Mouse (Mus musculus): ENCODE results near the gene Elfn2. TPM values are rescaled to one million over a fixed set of nuclear protein-coding genes. Genes with fewer than 3 reads are reported as not detected.

Gene Elfn2
- polyA plus RNA-seq, 1 experiment: 0.01 TPM

- peaks cover 62% of the 10 kb centered on the region for H3K27me3 ChIP-seq (ENCODE audit: control insufficient read depth)
- no peak overlapping the region for H3K4me3 ChIP-seq (replicated peaks)
- no peaks in the 10 kb centered on the region for H3K9me3 ChIP-seq (ENCODE audit: control insufficient read depth, low read length)
- H3K36me3 ChIP-seq (ENCODE audit: control insufficient read depth): no peaks in the 10 kb centered on the region
- no peaks in the 10 kb centered on the region for H3K4me1 ChIP-seq (ENCODE audit: control insufficient read depth)
- TF ChIP-seq TAL1 (IDR thresholded peaks at IDR 0.05; ENCODE audit: low read length): no peak
- TF ChIP-seq GATA1 (IDR thresholded peaks at IDR 0.05; ENCODE audit: low read length): no peak
Observed at GRCm38 (mm10) chr15:78712335-78713258, 6.0 kb downstream of the Elfn2 start.

GRCm38 (mm10) chr15:78711935-78712334, 6.6 kb downstream of the Elfn2 start:
- Histone ChIP-seq H3K9me3 (ENCODE audit: control insufficient read depth, low read length) (no peaks in the 10 kb centered on the region), H3K4me3 (replicated peaks) (no peak overlapping the region), H3K4me1 (ENCODE audit: control insufficient read depth) (no peaks in the 10 kb centered on the region), H3K27me3 (ENCODE audit: control insufficient read depth) (peaks cover 55% of the 10 kb centered on the region), H3K36me3 (ENCODE audit: control insufficient read depth) (no peaks in the 10 kb centered on the region)
- TF ChIP-seq GATA1 (IDR thresholded peaks at IDR 0.05; ENCODE audit: low read length): no peak
- no peak for TF ChIP-seq TAL1 (IDR thresholded peaks at IDR 0.05; ENCODE audit: low read length)

GRCm38 (mm10) chr15:78710634-78711033, 7.9 kb downstream of the Elfn2 start:
- TF ChIP-seq TAL1 (IDR thresholded peaks at IDR 0.05; ENCODE audit: low read length): no peak
- TF ChIP-seq GATA1 (IDR thresholded peaks at IDR 0.05; ENCODE audit: low read length): no peak
- Histone ChIP-seq H3K36me3 (ENCODE audit: control insufficient read depth) (no peaks in the 10 kb centered on the region), H3K27me3 (ENCODE audit: control insufficient read depth) (peaks cover 45% of the 10 kb centered on the region)

GRCm38 (mm10) chr15:78709767-78710166, 8.8 kb downstream of the Elfn2 start:
- Histone ChIP-seq H3K4me3 (replicated peaks) (no peak overlapping the region), H3K27me3 (ENCODE audit: control insufficient read depth) (peaks cover 37% of the 10 kb centered on the region), H3K4me1 (ENCODE audit: control insufficient read depth) (no peaks in the 10 kb centered on the region), H3K36me3 (ENCODE audit: control insufficient read depth) (no peaks in the 10 kb centered on the region), H3K9me3 (ENCODE audit: control insufficient read depth, low read length) (no peaks in the 10 kb centered on the region)
- TF ChIP-seq TAL1 (IDR thresholded peaks at IDR 0.05; ENCODE audit: low read length) (no peak), GATA1 (IDR thresholded peaks at IDR 0.05; ENCODE audit: low read length) (no peak)

More at GRCm38 (mm10) chr15:78710634-78711033, 7.9 kb downstream of the Elfn2 start:
- Histone ChIP-seq H3K4me3 (replicated peaks) (no peak overlapping the region), H3K4me1 (ENCODE audit: control insufficient read depth) (no peaks in the 10 kb centered on the region), H3K9me3 (ENCODE audit: control insufficient read depth, low read length) (no peaks in the 10 kb centered on the region)

- no peak for TF ChIP-seq TAL1 (IDR thresholded peaks at IDR 0.05; ENCODE audit: low read length)
- no peak for TF ChIP-seq GATA1 (IDR thresholded peaks at IDR 0.05; ENCODE audit: low read length)
- H3K36me3 ChIP-seq (ENCODE audit: control insufficient read depth): no peaks in the 10 kb centered on the region
- H3K27me3 ChIP-seq (ENCODE audit: control insufficient read depth): peaks cover 6% of the 10 kb centered on the region
- no peaks in the 10 kb centered on the region for H3K9me3 ChIP-seq (ENCODE audit: control insufficient read depth, low read length)
- H3K4me1 ChIP-seq (ENCODE audit: control insufficient read depth): no peaks in the 10 kb centered on the region
- H3K4me3 ChIP-seq (replicated peaks): no peak overlapping the region
Observed at GRCm38 (mm10) chr15:78706630-78707029, 11.9 kb downstream of the Elfn2 start.

GRCm38 (mm10) chr15:78704824-78705223, 13.7 kb downstream of the Elfn2 start:
- TF ChIP-seq TAL1 (IDR thresholded peaks at IDR 0.05; ENCODE audit: low read length): no peak
- TF ChIP-seq GATA1 (IDR thresholded peaks at IDR 0.05; ENCODE audit: low read length): no peak
- H3K4me1 ChIP-seq (ENCODE audit: control insufficient read depth): no peaks in the 10 kb centered on the region
- H3K27me3 ChIP-seq (ENCODE audit: control insufficient read depth): 0 out of 2 replicates have a peak, but pooled peaks cover 1% of the 10 kb centered on the region
- H3K9me3 ChIP-seq (ENCODE audit: control insufficient read depth, low read length): no peaks in the 10 kb centered on the region
- no peak overlapping the region for H3K4me3 ChIP-seq (replicated peaks)
- no peaks in the 10 kb centered on the region for H3K36me3 ChIP-seq (ENCODE audit: control insufficient read depth)

- no peaks in the 10 kb centered on the region for H3K9me3 ChIP-seq (ENCODE audit: control insufficient read depth, low read length)
- TF ChIP-seq GATA1 (IDR thresholded peaks at IDR 0.05; ENCODE audit: low read length) (no peak), TAL1 (IDR thresholded peaks at IDR 0.05; ENCODE audit: low read length) (no peak)
- H3K36me3 ChIP-seq (ENCODE audit: control insufficient read depth): no peaks in the 10 kb centered on the region
- no peak overlapping the region for H3K4me3 ChIP-seq (replicated peaks)
- no peaks in the 10 kb centered on the region for H3K27me3 ChIP-seq (ENCODE audit: control insufficient read depth)
- H3K4me1 ChIP-seq (ENCODE audit: control insufficient read depth): no peaks in the 10 kb centered on the region
Observed at GRCm38 (mm10) chr15:78704007-78704406, 14.6 kb downstream of the Elfn2 start.

GRCm38 (mm10) chr15:78700420-78700819, 18.2 kb downstream of the Elfn2 start:
- no peaks in the 10 kb centered on the region for H3K36me3 ChIP-seq (ENCODE audit: control insufficient read depth)
- H3K9me3 ChIP-seq (ENCODE audit: control insufficient read depth, low read length): no peaks in the 10 kb centered on the region
- no peak overlapping the region for H3K4me3 ChIP-seq (replicated peaks)
- no peaks in the 10 kb centered on the region for H3K4me1 ChIP-seq (ENCODE audit: control insufficient read depth)
- H3K27me3 ChIP-seq (ENCODE audit: control insufficient read depth): no peaks in the 10 kb centered on the region
- no peak for TF ChIP-seq GATA1 (IDR thresholded peaks at IDR 0.05; ENCODE audit: low read length)
- no peak for TF ChIP-seq TAL1 (IDR thresholded peaks at IDR 0.05; ENCODE audit: low read length)

- Histone ChIP-seq H3K27me3 (ENCODE audit: control insufficient read depth) (no peaks in the 10 kb centered on the region), H3K9me3 (ENCODE audit: control insufficient read depth, low read length) (no peaks in the 10 kb centered on the region), H3K36me3 (ENCODE audit: control insufficient read depth) (no peaks in the 10 kb centered on the region), H3K4me3 (replicated peaks) (no peak overlapping the region), H3K4me1 (ENCODE audit: control insufficient read depth) (no peaks in the 10 kb centered on the region)
- TF ChIP-seq TAL1 (IDR thresholded peaks at IDR 0.05; ENCODE audit: low read length) (no peak), GATA1 (IDR thresholded peaks at IDR 0.05; ENCODE audit: low read length) (no peak)
Observed at GRCm38 (mm10) chr15:78699513-78699912, 19.1 kb downstream of the Elfn2 start.

Data from erythroblast, embryonic 14.5 days (primary cell).